Mouse (Mus musculus) lung, postnatal 0 days (tissue): ENCODE results near the gene Atp1a1.

Experiments used
- CTCF ChIP-seq: IDR thresholded peaks from 2 replicates; pipeline ENCODE4 v1.5.1; 2016; ENCODE audit warnings: antibody characterized with exemption, mild to moderate bottlenecking
- EP300 ChIP-seq: IDR thresholded peaks from 2 replicates; pipeline ENCODE4 v1.6.1; 2016; ENCODE audit warnings: antibody characterized with exemption, mild to moderate bottlenecking, control low read depth

- TF ChIP-seq CTCF (no peak), EP300 (no peak)
Observed at GRCm38 (mm10) chr3:101615856-101616255, 11.4 kb upstream of the Atp1a1 start.
